Mouse (Mus musculus): ENCODE measurements around the gene Itgb7. TPM values are rescaled to one million over a fixed set of nuclear protein-coding genes. Genes with fewer than 3 reads are reported as not detected.
"Not testable (repeated sequence)": the region's sequence is repeated elsewhere in the genome, so short reads cannot be mapped to it uniquely, and the experiment has no call there.

Itgb7 gene
- total RNA-seq, 2 experiments from 2014 or later: 1.2 to 1.3 TPM

GRCm38 (mm10) chr15:102238543-102239259 is 7.0 kb upstream of the Itgb7 start:
- no peak overlapping the region for H3K4me3 ChIP-seq
- H3K27ac ChIP-seq: no peak overlapping the region
- intact Hi-C loops (cut with DNase I): loop anchor here (1.0 to 5.0 kb wide), 3 partner anchors 41 to 139 kb away; partner anchors contain the start of gene Mfsd5
- no peak for DNase-seq
- no peak for TF ChIP-seq CTCF (IDR thresholded peaks at IDR 0.05)

- Histone ChIP-seq H3K27ac (peak overlapping the region; percentile 71), H3K4me3 (peak overlapping the region; percentile 48)
- DNase-seq: peak; percentile 51
- intact Hi-C loops (cut with DNase I): loop anchor here (5.0 kb wide), 1 partner anchor 142 kb away; no protein-coding TSS in a partner anchor
- TF ChIP-seq CTCF (IDR thresholded peaks at IDR 0.05): no peak
These were observed 3.8 kb upstream of the Itgb7 start for GRCm38 (mm10) chr15:102235371-102236027.

- intact Hi-C loops (cut with DNase I): no loop called here
- Histone ChIP-seq H3K4me3 (no peak overlapping the region), H3K27ac (no peak overlapping the region; the same call in 1 of the 2 replicates)
- TF ChIP-seq CTCF (IDR thresholded peaks at IDR 0.05): no peak
- no peak for DNase-seq
These were observed 2.2 kb upstream of the Itgb7 start for GRCm38 (mm10) chr15:102233896-102234295.

GRCm38 (mm10) chr15:102232764-102233163 is 1.0 kb upstream of the Itgb7 start:
- no peak for DNase-seq
- intact Hi-C loops (cut with DNase I): no loop called here
- Histone ChIP-seq H3K27ac (no peak overlapping the region), H3K4me3 (no peak overlapping the region)
- no peak for TF ChIP-seq CTCF (IDR thresholded peaks at IDR 0.05)

DNA sequence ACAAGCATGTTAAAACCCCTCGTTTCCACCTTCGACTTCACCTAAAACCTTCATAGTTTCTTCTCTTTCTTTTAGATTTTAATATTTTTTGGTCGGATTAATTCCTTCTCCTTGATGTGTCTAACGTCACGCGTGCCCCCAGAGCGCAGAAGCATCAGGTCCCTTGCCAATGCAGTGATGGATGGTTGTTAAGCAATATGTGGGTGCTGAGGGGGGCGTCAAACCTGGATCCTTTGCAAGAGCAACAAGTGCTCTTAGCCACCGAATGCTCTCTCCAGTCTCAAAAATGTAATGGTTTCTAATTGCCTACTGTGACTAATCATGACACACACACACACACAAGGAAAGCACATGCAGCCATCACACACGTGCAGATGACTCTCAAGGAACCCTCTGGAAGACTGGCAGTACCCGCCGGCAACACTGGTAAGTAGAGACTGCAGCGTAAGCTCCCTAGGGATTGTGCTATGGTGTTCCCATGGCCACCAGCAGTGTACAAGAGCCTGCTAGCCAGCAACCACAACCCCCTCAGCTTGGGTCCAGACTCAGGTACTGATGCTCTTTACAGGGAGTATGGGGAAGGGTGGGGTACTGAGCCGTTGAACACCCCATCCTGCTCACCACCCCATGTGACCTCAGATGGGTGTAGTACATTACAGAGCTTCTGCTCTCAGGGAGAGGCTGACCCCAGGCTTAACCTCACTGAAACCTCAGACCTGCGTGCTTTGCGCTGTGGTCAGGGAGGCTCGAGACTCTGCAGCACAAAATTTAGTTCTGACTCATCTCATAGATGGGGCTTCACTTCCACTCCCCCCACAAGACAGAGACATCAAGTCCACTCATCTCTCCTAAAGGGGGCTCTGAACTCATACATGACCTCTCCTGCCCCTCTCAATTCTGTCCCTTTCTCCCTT is 1.1 kb downstream of the Itgb7 start:
- TF ChIP-seq CTCF (IDR thresholded peaks at IDR 0.05): no peak
- Histone ChIP-seq H3K4me3 (no peak overlapping the region), H3K27ac (no peak overlapping the region; the same call in 1 of the 2 replicates)
- intact Hi-C loops (cut with DNase I): no loop called here
- DNase-seq: no peak

DNA sequence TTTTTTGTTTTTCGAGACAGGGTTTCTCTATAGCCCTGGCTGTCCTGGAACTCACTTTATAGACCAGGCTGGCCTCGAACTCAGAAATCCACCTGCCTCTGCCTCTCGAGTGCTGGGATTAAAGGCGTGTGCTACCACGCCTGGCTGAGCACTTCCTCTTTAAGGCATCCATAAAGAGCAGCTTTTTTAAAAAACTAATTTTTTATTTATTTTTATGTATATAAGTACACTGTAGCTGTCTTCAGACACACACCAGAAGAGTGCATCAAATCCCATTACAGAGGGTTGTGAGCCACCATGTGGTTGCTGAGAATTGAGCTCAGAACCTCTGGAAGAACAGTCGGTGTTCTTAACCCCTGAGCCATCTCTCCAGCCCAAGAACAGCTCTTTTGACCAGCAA is 6.1 kb downstream of the Itgb7 start:
- H3K4me3 ChIP-seq, H3K27ac ChIP-seq, DNase-seq: not testable (repeated sequence)
- intact Hi-C loops (cut with DNase I): loop anchor here (10.0 kb wide), 1 partner anchor 111 kb away; no protein-coding TSS in a partner anchor

GRCm38 (mm10) chr15:102224992-102225617 is 6.6 kb downstream of the Itgb7 start:
- peak overlapping the region; percentile 72 for H3K4me3 ChIP-seq
- intact Hi-C loops (cut with DNase I): loop anchor here (1.0 to 10.0 kb wide), 2 partner anchors 47 to 110 kb away; no protein-coding TSS in a partner anchor

DNA sequence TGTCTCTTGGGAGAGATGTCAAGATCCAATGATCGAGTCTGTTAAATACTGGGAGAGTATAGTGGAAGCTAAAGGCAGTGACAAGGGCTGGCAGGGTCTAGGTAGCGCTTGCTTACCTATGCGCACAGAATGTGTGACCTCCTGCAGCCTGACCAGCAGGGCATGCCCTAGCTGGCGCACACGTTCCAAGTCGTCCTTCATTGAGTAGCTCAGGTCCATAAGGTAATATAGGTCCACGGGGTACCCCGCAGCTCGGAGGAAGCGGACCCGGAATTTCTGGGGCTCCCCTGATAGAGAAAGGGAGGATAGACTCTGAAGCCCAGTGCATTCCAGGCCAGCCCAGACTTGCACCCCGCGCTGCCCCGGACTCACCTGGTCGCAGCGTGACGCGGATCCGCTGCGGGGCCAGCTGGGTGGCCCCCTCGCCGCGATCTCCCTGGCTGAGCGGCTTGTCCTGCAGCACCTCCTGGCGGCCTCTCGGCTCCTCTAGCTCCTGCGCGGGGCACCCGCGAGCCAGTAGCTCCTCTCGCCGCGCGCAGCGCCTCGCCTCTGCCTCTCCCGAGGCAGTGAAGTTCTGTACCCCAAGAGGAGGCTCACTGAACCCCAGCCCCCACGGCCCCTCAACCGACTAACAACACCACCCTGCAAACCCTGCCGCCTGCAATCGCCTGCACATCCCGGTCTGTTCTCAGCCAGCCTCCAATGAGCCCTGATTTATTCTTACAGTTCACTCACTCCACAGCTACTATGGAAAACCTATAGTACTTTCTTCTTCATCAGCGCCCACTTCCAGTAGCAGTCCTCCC is 7.4 kb downstream of the Itgb7 start:
- intact Hi-C loops (cut with DNase I): loop anchor here (1.0 to 10.0 kb wide), 2 partner anchors 46 to 110 kb away; no protein-coding TSS in a partner anchor
- TF ChIP-seq CTCF (IDR thresholded peaks at IDR 0.05): peak; percentile 98
- Histone ChIP-seq H3K4me3 (peak overlapping the region; percentile 72), H3K27ac (peak overlapping the region; percentile 57)
- DNase-seq: peak; percentile 90

More at GRCm38 (mm10) chr15:102224992-102225617, 6.6 kb downstream of the Itgb7 start:
- H3K27ac ChIP-seq: peak overlapping the region; percentile 57; the same call in 1 of the 2 replicates
- DNase-seq: no peak
- TF ChIP-seq CTCF (IDR thresholded peaks at IDR 0.05): no peak

- TF ChIP-seq CTCF (IDR thresholded peaks at IDR 0.05): no peak
- Histone ChIP-seq H3K4me3 (no peak overlapping the region), H3K27ac (no peak overlapping the region)
- intact Hi-C loops (cut with DNase I): loop anchor here (10.0 kb wide), 1 partner anchor 108 kb away; no protein-coding TSS in a partner anchor
- no peak for DNase-seq
These were observed 9.4 kb downstream of the Itgb7 start for GRCm38 (mm10) chr15:102222386-102222785.

GRCm38 (mm10) chr15:102217325-102217724 is 14.4 kb downstream of the Itgb7 start:
- no peak for DNase-seq
- Histone ChIP-seq H3K27ac (no peak overlapping the region), H3K4me3 (no peak overlapping the region)
- intact Hi-C loops (cut with DNase I): no loop called here
- no peak for TF ChIP-seq CTCF (IDR thresholded peaks at IDR 0.05)
